Mouse (Mus musculus): ENCODE data around the gene Wnt1.
"Not testable (repeated sequence)": the region's sequence is repeated elsewhere in the genome, so short reads cannot be mapped to it uniquely, and the experiment has no call there.

Gene Wnt1

DNA sequence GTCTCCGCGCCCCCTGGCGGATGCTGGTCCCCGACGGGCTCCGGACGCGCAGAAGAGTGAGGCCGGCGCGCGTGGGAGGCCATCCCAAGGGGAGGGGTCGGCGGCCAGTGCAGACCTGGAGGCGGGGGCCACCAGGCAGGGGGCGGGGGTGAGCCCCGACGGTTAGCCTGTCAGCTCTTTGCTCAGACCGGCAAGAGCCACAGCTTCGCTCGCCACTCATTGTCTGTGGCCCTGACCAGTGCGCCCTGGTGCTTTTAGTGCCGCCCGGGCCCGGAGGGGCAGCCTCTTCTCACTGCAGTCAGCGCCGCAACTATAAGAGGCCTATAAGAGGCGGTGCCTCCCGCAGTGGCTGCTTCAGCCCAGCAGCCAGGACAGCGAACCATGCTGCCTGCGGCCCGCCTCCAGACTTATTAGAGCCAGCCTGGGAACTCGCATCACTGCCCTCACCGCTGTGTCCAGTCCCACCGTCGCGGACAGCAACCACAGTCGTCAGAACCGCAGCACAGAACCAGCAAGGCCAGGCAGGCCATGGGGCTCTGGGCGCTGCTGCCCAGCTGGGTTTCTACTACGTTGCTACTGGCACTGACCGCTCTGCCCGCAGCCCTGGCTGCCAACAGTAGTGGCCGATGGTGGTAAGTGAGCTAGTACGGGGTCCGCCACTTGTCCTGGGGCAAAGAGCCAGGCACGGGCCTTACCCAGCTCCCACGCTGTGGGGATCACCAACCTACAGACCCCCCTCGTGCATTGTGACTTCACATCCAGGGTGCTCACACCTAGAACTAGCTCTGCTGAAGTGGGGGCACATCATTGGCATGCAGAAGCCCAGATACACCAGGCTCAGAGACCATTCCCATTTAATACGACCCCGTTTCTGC lies at the start of gene Wnt1:
Gene Wnt1, plus strand, starts transcription at position 197 of the 875 bp plus-strand sequence.
- no peak for DNase-seq (ENCODE audit: low read depth, low spot score)

GRCm38 (mm10) chr15:98740219-98740618 lies 49.4 kb upstream of the Wnt1 start:
- no peak for DNase-seq (ENCODE audit: low read depth, low spot score)

GRCm38 (mm10) chr15:98742766-98743428 lies 46.8 kb upstream of the Wnt1 start:
- no peak for DNase-seq (ENCODE audit: low read depth, low spot score)

GRCm38 (mm10) chr15:98743863-98744262 lies 45.8 kb upstream of the Wnt1 start:
- not testable (repeated sequence) for DNase-seq (ENCODE audit: low read depth, low spot score)

DNA sequence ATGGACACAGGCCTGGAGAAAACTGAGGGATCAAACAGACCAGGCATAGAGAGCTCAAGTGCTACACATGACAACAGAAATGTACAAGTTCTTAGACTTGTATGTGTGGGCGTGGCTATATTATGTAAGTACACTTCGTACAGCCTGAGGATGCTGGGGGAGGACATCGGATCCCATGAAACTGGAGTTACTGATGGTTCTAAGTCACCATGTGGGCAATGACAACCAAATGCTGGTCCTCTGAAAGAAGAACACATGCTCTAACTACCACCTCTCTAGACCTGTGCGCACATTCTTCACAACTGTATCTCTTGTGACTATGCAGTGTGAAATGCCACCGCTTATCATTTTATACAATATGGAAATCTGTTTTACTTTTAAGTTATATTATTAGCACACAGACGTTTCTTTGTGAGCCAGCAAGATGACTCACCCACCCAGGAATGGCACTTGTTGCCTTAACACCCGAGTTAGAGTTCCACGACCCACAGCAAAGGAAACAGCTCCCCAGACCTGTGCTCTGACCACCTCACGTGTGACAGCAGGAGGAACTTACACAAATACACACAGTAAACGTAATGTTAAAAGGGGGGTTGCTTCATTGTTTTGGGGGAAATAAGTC lies 43.2 kb upstream of the Wnt1 start:
- DNase-seq (ENCODE audit: low read depth, low spot score), result peak; percentile 80

GRCm38 (mm10) chr15:98747296-98747695 lies 42.4 kb upstream of the Wnt1 start:
- no peak for DNase-seq (ENCODE audit: low read depth, low spot score)

DNA sequence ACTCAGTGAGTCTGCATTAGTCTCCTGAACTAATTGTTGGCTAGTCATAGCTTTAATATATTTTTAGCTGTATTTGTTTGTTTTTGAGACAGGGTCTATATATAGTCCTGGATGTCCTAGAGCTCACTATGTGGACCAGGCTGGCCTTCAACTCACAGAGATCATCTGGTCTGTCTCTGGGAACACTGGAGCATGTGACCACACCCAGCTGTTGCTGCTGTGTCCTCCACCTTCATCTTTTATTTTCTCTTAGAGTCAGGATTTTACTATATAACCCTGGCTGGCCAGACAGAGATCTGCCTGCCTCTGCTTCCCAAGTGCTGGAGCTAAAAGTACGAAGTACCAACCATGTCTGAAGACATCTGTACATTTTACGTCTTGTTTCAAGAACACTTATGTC lies 40.6 kb upstream of the Wnt1 start:
- no peak for DNase-seq (ENCODE audit: low read depth, low spot score)

DNA sequence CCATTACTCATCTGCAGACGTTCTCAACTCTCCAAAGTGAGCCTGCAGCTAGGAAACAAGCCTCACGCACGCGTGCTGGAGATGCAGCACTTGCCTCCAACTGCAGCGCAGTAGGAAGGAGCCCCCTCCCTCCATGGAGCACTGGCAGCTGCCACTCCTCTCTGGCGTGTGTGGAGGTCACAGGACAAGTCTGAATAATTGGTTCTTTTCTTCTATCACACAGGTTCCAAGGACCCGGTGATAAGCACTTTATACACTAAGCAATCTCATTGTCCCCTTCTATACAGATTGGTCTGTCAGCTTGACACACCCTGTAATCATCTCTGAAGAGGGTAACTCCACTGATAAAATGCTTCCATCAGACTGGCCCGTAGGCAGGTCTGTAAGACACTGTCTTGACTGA lies 36.6 kb upstream of the Wnt1 start:
- DNase-seq (ENCODE audit: low read depth, low spot score), result no peak

DNA sequence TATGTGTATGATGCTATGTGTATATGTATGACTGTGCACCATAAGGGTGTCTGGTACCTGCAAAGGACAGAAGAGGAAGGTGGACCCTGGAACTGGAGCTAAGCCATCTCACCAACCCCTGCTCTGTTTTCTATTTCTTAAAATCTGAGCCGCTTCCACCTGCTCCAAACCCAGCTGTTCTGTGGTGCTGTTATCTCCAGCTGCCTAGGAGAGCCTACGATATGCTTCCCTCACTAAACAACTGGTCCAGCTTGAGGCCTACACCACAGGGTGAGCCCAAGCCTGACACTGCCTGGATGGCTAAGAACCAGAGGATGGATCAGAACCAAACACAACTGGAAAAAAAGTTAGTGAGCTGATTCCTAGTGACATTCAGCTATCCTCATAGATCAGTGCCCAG lies 35.5 kb upstream of the Wnt1 start:
- DNase-seq (ENCODE audit: low read depth, low spot score), result no peak

GRCm38 (mm10) chr15:98762201-98762621 lies 27.4 kb upstream of the Wnt1 start:
- DNase-seq (ENCODE audit: low read depth, low spot score), result peak; percentile 75

DNA sequence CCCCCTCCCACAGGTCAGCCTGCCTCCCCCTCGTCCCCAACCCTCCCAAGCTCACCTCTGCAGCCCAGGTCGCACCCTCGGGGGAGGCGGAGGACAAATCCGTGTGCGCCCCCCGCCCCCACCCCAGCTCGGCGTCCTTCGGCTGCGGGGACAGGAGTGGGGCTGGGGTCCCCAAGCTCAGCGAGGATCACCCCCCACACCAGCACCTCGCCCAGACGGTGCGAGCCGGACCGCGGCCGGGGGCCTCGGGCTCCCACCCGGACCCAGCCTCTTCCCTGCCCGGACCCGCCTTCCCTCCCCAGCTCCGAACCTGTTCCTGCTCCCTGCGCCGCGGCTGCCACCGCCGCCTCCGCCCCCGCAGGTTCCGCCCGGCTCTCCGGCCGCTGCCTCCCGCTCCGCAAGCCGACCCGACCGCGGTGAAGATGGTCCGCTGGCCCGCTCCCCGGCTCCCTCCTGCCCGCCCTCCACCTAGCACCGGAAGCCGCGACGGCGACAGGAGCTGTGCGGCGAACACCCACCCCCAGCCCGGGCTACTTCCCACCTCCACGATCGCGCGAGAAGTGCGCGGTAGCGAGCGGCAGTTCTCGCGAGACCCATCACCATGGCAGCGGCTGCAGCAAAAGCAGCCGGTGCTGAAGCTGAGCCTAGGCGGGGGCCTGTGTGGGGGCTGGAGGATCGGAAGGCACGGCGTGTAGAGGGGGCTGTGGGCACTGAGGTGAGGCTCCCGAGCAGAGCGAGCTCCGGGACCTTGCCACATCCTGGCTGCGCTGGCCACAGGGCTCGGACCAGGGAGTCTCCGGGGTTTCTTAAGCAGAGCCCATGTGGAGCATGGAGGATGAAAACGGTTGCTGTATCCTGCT lies 26.8 kb upstream of the Wnt1 start, which contains the start of gene Arf3:
Gene Arf3, minus strand, starts transcription at position 545 of the 860 bp plus-strand sequence.
- DNase-seq (ENCODE audit: low read depth, low spot score), result peak; percentile 94

DNA sequence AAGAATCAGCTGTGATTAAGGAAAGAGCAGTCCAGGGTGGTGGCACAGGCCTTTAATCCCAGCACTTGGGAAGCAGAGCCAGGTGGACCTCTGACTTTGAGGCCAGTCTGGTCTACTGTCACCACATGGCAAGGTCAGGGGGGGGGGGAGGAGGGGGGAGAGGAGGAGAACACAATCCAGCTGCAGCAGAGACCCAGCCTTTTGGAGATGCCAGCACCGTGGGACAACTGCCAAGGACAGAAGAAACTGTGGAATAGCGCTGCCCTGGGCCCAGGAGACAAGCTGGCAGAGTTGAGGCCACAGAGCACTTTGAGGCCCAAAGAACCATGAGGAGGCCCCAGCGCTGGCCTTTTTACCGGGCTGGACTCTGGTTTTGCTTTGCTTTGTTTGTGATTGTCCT lies 23.7 kb upstream of the Wnt1 start:
- no peak for DNase-seq (ENCODE audit: low read depth, low spot score)

- DNase-seq (ENCODE audit: low read depth, low spot score), result peak; percentile 65
Measured at GRCm38 (mm10) chr15:98768259-98768658, 21.4 kb upstream of the Wnt1 start.

- DNase-seq (ENCODE audit: low read depth, low spot score), result no peak
Measured at GRCm38 (mm10) chr15:98771813-98772425, 17.7 kb upstream of the Wnt1 start.

DNA sequence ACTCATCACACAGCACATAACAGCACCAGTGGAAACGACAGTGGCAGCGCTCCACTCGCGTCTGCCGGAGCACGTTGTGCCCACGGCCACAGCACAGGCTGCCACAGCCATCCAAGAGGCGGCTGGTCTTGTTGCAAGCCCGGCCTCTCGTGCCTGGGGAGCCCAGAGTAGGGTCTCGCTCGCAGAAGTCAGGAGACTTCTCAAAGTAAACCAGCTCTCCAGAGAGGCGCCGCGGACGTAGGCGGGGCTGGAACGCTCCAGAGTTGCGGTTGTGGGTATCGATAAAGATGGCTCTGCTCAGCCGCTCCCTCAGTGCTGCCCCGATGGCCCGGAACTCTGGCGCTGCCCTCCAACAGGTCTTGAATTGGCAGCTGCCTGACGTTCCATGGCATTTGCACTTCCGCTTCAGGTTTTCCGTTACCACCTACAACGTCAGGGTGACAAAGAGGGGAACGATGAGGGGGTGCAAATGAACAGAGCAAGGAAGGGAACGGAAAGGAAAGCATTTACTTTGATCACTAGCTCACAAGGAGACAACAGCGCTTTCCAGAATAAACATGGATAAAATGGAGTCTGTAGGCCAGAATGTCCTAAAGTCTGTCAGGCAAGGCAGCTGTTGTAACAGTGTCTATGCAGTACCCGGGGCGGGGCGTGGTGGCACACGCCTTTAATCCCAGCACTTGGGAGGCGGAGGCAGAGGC lies 17.0 kb upstream of the Wnt1 start:
- no peak for DNase-seq (ENCODE audit: low read depth, low spot score)

DNA sequence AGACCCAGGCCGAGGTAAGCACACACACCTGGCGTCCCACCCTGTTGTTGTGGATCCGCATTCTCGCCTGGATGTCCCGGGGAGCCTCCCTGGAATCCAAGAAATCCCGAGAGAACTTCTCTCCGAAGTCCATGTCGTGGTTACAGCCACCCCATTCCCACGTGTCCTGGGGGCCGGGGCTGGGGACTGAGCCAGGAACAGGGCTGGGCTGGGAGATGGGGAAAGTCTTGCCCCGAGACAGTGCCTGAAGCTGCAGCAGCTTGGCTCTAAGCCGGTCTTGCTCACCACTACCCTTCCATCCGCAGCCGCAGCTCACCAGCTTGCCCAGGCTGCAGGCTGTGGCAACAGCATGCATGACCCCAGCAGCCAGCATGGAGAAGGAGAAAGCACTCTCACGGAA lies 15.6 kb upstream of the Wnt1 start:
- DNase-seq (ENCODE audit: low read depth, low spot score), result no peak

DNA sequence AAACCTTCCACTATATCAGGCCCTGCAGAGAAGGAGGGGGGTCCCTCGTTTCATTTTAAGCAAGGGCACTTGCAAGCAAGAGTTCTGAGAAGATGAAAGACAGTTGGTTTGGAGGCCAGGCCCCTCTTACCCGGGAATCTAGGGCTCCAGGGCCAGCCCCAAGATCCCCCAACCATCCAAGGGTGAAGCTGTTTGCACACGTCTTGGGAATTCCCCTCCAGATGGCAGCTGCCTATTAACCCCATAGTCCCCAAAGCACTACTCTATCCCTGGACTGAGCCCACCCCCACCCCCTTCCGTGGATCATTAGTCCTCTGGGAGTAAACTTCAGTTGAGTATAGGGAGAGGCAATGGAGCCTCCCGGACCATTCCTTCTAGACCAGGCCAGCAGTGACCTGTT lies 14.1 kb upstream of the Wnt1 start:
- no peak for DNase-seq (ENCODE audit: low read depth, low spot score)

GRCm38 (mm10) chr15:98776280-98777004 lies 13.2 kb upstream of the Wnt1 start:
- DNase-seq (ENCODE audit: low read depth, low spot score), result no peak

GRCm38 (mm10) chr15:98777005-98777616 lies 12.5 kb upstream of the Wnt1 start:
- no peak for DNase-seq (ENCODE audit: low read depth, low spot score)
